Mouse (Mus musculus) testis, adult 2 months (tissue): ENCODE data around the gene Fam57a. TPM values are rescaled to one million over a fixed set of nuclear protein-coding genes. Genes with fewer than 3 reads are reported as not detected.

Experiments
- H3K27ac ChIP-seq: fragments of 200-500 bp; 2 replicates; pipeline ENCODE4 v1.5.1; 2012; ENCODE audit warnings: low read depth, low read length; ENCODE audit not compliant: control insufficient read depth, insufficient read depth
- H3K27me3 ChIP-seq: fragments of 200-500 bp; 2 replicates; pipeline ENCODE4 v1.6.1; 2012; ENCODE audit warnings: mild to moderate bottlenecking, low read length, moderate library complexity; ENCODE audit not compliant: control insufficient read depth, insufficient read depth
- H3K36me3 ChIP-seq: fragments of 200-500 bp; 2 replicates; pipeline ENCODE4 v1.6.1; 2012; ENCODE audit warnings: mild to moderate bottlenecking, low read length; ENCODE audit not compliant: control insufficient read depth, insufficient read depth
- H3K4me1 ChIP-seq: fragments of 200-500 bp; 2 replicates; pipeline ENCODE4 v1.6.1; 2012; ENCODE audit warnings: low read length; ENCODE audit not compliant: control insufficient read depth, insufficient read depth
- H3K4me3 ChIP-seq: fragments of 200-500 bp; 2 replicates; pipeline ENCODE4 v1.5.1; 2012; ENCODE audit warnings: low read depth, mild to moderate bottlenecking, low read length, moderate library complexity, mixed read lengths; ENCODE audit not compliant: control insufficient read depth
- CTCF ChIP-seq: fragments of 200-500 bp; IDR thresholded peaks from 2 replicates; pipeline ENCODE4 v1.5.1; 2012; ENCODE audit warnings: low read depth, mild to moderate bottlenecking, inconsistent platforms, low read length, moderate library complexity; ENCODE audit not compliant: control insufficient read depth, insufficient read depth, insufficient replicate concordance
- POLR2A ChIP-seq: fragments of 200-500 bp; IDR thresholded peaks from 2 replicates; pipeline ENCODE4 v1.6.1; 2012; ENCODE audit warnings: low read depth, mild to moderate bottlenecking, inconsistent platforms, low read length, moderate library complexity; ENCODE audit not compliant: control insufficient read depth
- polyA plus RNA-seq: library from polyadenylated mRNA; depleted of rRNA; stranded (reverse); fragments of >200 nt; gene quantifications from 2 replicates; pipeline ENCODE4 v1.2.3, GENCODE M21; 2012; rRNA removed

The Fam57a gene
- 2.4 and 3.2 TPM in 2 replicates for polyA plus RNA-seq

DNA sequence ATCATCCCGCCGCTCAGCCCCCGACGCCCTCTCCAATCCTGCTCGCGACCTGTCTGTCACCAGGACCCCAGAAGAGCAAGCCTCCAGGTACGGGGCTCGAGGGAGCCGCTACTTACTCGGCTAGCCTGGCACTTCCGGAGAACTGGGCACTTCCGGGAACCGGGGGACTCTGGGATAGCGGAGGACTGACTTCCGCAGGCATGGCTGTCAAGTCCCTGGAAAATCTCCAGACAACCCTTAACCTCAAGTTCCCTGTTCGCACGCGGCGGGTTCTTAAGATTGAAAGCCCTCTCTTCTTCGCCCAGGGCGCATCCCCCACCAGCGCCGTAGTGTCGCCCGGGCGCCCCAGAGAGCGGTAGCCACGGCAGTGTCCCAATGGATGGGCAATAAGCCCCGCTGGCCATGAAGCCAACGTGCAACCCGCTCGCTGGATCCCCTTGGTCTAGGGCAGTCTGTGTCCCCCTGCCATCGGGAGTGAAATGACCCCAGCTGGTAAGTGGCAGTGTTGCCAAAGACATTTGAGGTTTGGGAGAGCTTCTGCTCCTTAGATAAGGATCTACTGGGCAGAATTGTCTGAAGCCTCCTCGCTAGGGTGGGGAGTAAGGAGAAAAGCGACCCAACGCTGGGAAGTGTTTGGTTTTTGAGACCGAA lies at the start of gene Fam57a, which contains the start of gene Vps53:
TSS of gene Fam57a (plus strand) at position 177 of the 651 bp plus-strand sequence.
TSS of gene Vps53 (minus strand) at position 153 of the 651 bp plus-strand sequence.
- Histone ChIP-seq H3K4me1 (peaks cover 7% of the 10 kb centered on the region), H3K27me3 (no peaks in the 10 kb centered on the region), H3K36me3 (no peaks in the 10 kb centered on the region), H3K4me3 (peak within 1 kb of the TSS; percentile 100), H3K27ac (peak within 1 kb of the TSS; percentile 86)
- TF ChIP-seq CTCF (no peak), POLR2A (peak; percentile 54; the same call in 1 of the 2 replicates)

DNA sequence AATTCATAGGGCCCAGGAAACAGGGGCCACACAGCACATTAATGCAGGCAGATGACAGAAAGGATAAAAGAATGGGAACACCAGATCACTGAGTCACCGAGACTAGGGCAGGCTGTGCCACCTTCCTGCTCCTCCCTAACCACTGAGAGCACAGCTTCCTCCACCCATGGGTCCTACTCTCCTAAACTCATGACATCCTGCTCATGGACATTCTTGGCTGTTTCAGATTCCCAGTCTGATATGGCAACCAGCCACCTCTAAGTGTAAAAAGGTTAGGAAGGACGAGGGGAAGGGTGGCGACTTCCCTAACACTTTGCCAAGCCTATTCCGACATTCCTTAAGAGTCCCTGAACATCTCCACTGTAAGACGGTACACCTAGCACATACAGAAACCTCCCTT lies 48.6 kb upstream of the Fam57a start:
- Histone ChIP-seq H3K36me3 (no peaks in the 10 kb centered on the region; the same call in 1 of the 2 replicates), H3K27me3 (no peaks in the 10 kb centered on the region), H3K4me3 (no peak overlapping the region), H3K27ac (no peak overlapping the region), H3K4me1 (no peaks in the 10 kb centered on the region)
- TF ChIP-seq POLR2A (no peak), CTCF (no peak)

DNA sequence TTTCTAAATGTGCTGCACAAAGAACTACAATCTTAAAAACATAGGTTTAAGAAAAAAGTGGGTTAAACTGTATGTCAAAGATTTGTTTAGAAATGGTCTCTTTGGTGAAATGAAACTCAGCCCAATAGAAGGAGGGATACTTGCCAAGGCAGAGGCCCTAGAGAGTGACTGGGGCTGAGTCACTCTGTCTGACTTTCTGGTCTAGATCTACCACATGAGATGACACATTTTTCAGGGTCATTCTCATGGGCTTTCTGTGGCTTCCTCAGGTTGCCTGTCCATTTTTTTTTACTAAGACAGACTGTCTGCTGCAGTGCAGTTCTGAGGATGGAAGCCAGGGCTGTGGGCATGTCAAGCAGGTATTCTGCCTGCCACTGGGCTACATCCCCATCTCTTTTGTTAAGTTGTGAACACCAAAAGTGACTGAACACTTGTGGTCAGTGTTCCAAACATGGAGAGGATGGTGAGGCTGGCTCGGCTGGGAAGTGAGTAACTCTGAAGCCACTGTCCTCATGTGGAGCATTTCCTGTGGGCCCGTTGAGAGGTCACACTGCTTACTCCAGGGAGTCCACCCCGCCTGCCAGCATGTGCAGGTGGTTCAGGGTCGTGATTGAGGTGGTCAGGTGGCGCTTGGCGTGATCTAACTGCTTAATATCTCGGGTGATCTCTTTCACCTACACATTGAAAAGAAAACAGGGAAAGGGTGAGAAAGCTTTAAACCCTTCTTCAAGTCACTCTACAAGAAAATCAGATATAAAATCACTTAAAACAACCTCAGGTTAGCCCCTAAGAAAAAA lies 43.6 kb upstream of the Fam57a start:
- TF ChIP-seq CTCF = no peak
- no peak for TF ChIP-seq POLR2A

DNA sequence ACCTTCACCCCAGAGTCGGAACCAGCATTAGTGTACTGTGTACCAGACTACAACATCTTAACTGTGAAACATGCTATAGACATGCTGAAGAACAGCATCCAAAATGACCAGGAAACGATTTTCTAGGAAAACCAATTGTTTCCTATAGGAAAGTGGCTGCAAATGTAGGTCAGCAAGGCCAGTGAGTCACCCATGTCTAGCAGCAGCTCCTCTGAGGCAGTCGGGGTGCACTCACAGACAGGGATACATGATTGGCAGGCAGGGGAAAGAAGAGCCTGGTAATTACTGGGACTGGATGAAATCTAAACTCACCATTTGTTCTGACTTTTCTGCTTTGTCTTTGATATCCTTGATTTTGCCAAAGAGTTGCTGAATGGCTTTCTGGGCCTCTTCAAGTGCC lies 41.5 kb upstream of the Fam57a start:
- Histone ChIP-seq H3K27ac (no peak overlapping the region), H3K4me3 (no peak overlapping the region), H3K27me3 (no peaks in the 10 kb centered on the region), H3K36me3 (no peaks in the 10 kb centered on the region; the same call in 1 of the 2 replicates), H3K4me1 (no peaks in the 10 kb centered on the region; the same call in 1 of the 2 replicates)
- TF ChIP-seq POLR2A (no peak), CTCF (no peak)

More for the DNA sequence above, 43.6 kb upstream of the Fam57a start:
- no peaks in the 10 kb centered on the region for H3K27me3 ChIP-seq
- H3K4me3 ChIP-seq = peak overlapping the region; percentile 77
- H3K27ac ChIP-seq = no peak overlapping the region
- no peaks in the 10 kb centered on the region; the same call in 1 of the 2 replicates for H3K36me3 ChIP-seq
- no peaks in the 10 kb centered on the region; the same call in 1 of the 2 replicates for H3K4me1 ChIP-seq

DNA sequence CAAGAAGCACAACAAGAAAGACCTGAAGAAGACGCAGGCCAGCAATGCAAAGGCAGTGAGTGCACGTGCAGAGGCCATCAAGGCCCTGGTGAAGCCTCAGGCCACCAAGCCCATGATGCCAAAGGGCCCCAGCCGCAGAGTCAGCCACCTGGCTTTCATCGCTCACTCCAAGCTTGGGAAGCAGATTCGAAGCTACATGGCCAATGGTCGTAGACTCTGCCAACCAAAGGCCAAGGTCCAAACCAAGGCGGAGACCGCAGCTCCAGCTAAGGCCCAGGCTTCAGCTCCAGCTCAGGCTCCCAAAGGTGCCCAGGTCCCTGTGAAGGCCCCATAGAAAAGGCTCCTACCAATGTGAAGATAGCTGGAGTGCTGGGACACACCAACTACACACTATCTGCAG lies 35.1 kb upstream of the Fam57a start:
- H3K27me3 ChIP-seq = no peaks in the 10 kb centered on the region
- no peaks in the 10 kb centered on the region for H3K36me3 ChIP-seq
- H3K27ac ChIP-seq = no peak overlapping the region
- no peak for TF ChIP-seq CTCF
- no peak for TF ChIP-seq POLR2A
- no peak overlapping the region for H3K4me3 ChIP-seq
- no peaks in the 10 kb centered on the region for H3K4me1 ChIP-seq

DNA sequence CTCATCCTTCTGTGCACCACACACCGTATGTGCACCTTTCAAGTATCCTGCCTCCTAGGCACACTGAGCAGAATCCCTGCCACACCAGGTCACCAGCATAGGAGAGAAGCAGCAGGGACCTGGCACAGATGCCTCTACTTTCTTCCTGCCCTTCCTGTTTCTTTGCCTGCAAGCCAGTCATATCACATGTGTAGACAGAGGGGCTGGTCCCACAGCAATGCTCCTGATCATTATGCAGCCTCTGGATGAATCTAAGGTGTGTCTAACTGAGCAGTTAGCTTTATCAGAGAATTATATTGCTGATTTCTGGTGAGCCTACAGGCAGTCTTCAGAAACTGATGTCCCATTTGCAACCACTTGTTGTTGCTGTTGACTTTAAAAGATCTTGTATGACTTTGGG lies 34.3 kb upstream of the Fam57a start:
- Histone ChIP-seq H3K4me1 (no peaks in the 10 kb centered on the region), H3K36me3 (no peaks in the 10 kb centered on the region)
- no peak for TF ChIP-seq POLR2A
- TF ChIP-seq CTCF = no peak

More for the DNA sequence above, 34.3 kb upstream of the Fam57a start:
- H3K4me3 ChIP-seq = no peak overlapping the region
- no peaks in the 10 kb centered on the region for H3K27me3 ChIP-seq
- no peak overlapping the region for H3K27ac ChIP-seq
